Mouse (Mus musculus): ENCODE measurements around the gene Sh3d21. TPM values are rescaled to one million over a fixed set of nuclear protein-coding genes. Genes with fewer than 3 reads are reported as not detected.

Sh3d21 gene
- polyA plus RNA-seq, 1 experiment from 2014 or later: 9.2 TPM

DNA sequence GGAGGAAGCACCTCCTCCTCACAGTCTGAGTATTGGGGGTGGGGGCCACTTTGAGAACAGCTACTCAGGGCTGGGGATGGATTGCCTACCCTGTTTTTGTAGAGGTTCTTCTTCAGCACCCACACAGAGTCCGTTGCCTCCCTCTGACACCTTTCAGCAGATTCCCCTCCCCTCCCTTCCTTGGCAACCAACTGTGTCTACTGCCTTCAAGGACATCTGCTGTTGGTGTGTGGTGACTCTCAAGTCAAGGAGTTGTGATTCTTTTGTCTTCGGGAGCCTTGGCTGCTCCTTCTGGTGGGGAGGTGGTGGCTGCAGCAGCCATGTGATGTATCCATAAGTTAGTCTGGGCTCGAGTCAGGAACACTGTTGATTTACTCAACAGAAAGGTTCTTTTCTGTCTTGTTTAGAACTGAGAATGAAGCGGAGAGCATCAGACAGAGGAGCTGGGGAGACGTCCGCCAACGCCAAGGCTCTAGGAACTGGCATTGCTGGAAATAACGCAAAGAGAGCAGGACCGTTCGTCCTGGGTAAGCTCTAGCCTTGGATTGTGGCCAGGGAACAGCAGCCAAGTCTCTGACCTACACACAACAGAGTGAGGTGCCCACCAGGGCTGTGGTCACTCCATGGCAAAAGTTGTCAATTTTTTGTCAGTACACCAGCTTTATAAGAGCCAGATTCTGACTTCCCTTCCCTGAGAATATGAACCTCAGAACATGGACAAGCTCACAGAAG lies 39.8 kb downstream of the Sh3d21 start:
- 0 out of 2 replicates have a peak overlapping the region, but pooled peaks have one; percentile 3 for H3K27ac ChIP-seq (ENCODE audit: low read length)
- WGBS: 56% methylated on average over 10 of the region's 10 CpGs
- no peak for ATAC-seq (ENCODE audit: low read depth)

DNA sequence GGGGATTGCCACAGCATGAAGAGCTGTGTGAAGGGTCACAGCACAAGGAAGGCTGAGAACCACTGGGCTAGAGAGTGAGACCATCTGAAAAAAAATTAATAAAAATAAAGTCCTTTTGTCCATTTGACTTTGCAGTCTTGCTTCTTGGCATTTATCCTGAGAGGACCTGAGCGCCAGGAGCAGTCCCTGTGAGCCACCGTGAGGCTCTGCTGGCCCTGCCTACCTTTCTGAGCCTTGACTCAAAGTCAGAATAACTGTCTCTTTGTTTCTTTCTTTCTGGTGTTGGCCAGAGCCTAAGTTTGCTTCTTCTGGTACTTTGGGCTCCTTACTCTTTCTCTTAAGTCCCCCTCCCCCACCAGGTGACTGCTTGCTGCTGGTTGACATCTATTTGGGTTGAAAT lies 42.8 kb downstream of the Sh3d21 start:
- WGBS: 81% methylated on average over 2 of the region's 2 CpGs
- no peaks in the 10 kb centered on the region for H3K27me3 ChIP-seq (ENCODE audit: control insufficient read depth, insufficient read depth, low read depth, low read length)
- peaks cover 2% of the 10 kb centered on the region; the same call in 1 of the 2 replicates for H3K9me3 ChIP-seq (ENCODE audit: control insufficient read depth, low read length)
- no peak overlapping the region for H3K4me2 ChIP-seq (ENCODE audit: low read depth, low read length)
- H3K4me1 ChIP-seq (replicated peaks; ENCODE audit: control insufficient read depth, insufficient read depth, low read length): peaks cover 24% of the 10 kb centered on the region
- no peak overlapping the region for H3K9ac ChIP-seq (ENCODE audit: low read length)
- no peak overlapping the region for H3K4me3 ChIP-seq (ENCODE audit: low read length)
- ATAC-seq (ENCODE audit: low read depth): no peak
- peaks cover 23% of the 10 kb centered on the region for H3K36me3 ChIP-seq (ENCODE audit: control insufficient read depth, insufficient read depth, low read length)
- H3K27ac ChIP-seq (ENCODE audit: low read length): no peak overlapping the region

More for the DNA sequence above, 39.8 kb downstream of the Sh3d21 start:
- H3K9me3 ChIP-seq (ENCODE audit: control insufficient read depth, low read length): peaks cover 2% of the 10 kb centered on the region; the same call in 1 of the 2 replicates
- H3K36me3 ChIP-seq (ENCODE audit: control insufficient read depth, insufficient read depth, low read length): peaks cover 36% of the 10 kb centered on the region
- H3K4me1 ChIP-seq (replicated peaks; ENCODE audit: control insufficient read depth, insufficient read depth, low read length): peaks cover 7% of the 10 kb centered on the region; the same call in 1 of the 2 replicates
- no peak overlapping the region for H3K9ac ChIP-seq (ENCODE audit: low read length)
- H3K4me2 ChIP-seq (ENCODE audit: low read depth, low read length): no peak overlapping the region
- no peaks in the 10 kb centered on the region for H3K27me3 ChIP-seq (ENCODE audit: control insufficient read depth, insufficient read depth, low read depth, low read length)
- no peak overlapping the region for H3K4me3 ChIP-seq (ENCODE audit: low read length)

DNA sequence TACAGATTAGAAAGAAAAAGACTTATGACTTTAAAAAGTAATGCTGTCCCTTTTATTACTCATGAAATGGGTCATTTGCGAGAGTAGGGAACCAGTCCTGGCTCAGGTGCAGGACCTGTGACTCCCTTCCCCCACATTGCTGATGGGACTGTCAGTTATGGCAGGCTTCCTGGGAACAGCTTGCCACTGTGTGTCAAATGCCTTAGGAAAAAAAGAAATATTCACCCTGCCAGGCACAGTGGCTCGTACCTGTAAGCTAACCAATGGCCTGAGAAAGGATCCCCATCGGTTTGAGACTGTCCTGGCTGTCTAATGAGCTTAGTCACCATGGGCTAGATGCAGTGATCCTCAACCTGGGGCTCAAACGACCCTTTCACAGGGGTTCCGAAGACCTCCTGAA lies 43.2 kb downstream of the Sh3d21 start:
- no peak for ATAC-seq (ENCODE audit: low read depth)

DNA sequence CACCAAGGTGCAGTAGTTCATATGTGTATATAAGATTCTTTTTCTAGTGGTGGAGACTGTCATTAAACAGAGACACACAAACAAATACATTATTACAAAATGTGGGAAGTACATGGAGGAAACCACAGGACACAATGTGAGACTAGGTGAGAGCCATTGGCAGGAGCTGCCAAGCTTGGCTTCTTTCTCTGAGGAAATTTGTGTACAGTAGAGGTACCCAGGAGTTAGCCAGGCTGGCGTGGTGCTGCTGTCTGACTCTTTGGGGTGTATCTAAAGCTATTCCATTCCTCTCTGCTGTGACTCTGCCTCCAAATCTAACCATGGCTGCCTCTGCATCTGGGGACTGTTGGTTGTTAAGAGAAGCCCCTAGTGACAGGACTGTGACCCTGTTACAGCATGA lies 44.2 kb downstream of the Sh3d21 start:
- no peak overlapping the region for H3K4me2 ChIP-seq (ENCODE audit: low read depth, low read length)
- H3K9ac ChIP-seq (ENCODE audit: low read length): no peak overlapping the region
- WGBS: 65% methylated on average over 1 of the region's 1 CpGs
- H3K36me3 ChIP-seq (ENCODE audit: control insufficient read depth, insufficient read depth, low read length): peaks cover 13% of the 10 kb centered on the region
- H3K27ac ChIP-seq (ENCODE audit: low read length): no peak overlapping the region
- H3K4me1 ChIP-seq (replicated peaks; ENCODE audit: control insufficient read depth, insufficient read depth, low read length): peaks cover 26% of the 10 kb centered on the region
- no peak overlapping the region for H3K4me3 ChIP-seq (ENCODE audit: low read length)
- H3K27me3 ChIP-seq (ENCODE audit: control insufficient read depth, insufficient read depth, low read depth, low read length): no peaks in the 10 kb centered on the region
- peaks cover 2% of the 10 kb centered on the region; the same call in 1 of the 2 replicates for H3K9me3 ChIP-seq (ENCODE audit: control insufficient read depth, low read length)
- ATAC-seq (ENCODE audit: low read depth): no peak

More for the DNA sequence above, 43.2 kb downstream of the Sh3d21 start:
- no peak overlapping the region for H3K4me3 ChIP-seq (ENCODE audit: low read length)
- H3K9me3 ChIP-seq (ENCODE audit: control insufficient read depth, low read length): peaks cover 2% of the 10 kb centered on the region; the same call in 1 of the 2 replicates
- H3K9ac ChIP-seq (ENCODE audit: low read length): no peak overlapping the region
- 88% methylated on average over 5 of the region's 5 CpGs for WGBS
- H3K36me3 ChIP-seq (ENCODE audit: control insufficient read depth, insufficient read depth, low read length): peaks cover 21% of the 10 kb centered on the region
- no peak overlapping the region for H3K4me2 ChIP-seq (ENCODE audit: low read depth, low read length)
- no peaks in the 10 kb centered on the region for H3K27me3 ChIP-seq (ENCODE audit: control insufficient read depth, insufficient read depth, low read depth, low read length)
- peaks cover 26% of the 10 kb centered on the region for H3K4me1 ChIP-seq (replicated peaks; ENCODE audit: control insufficient read depth, insufficient read depth, low read length)
- H3K27ac ChIP-seq (ENCODE audit: low read length): no peak overlapping the region

DNA sequence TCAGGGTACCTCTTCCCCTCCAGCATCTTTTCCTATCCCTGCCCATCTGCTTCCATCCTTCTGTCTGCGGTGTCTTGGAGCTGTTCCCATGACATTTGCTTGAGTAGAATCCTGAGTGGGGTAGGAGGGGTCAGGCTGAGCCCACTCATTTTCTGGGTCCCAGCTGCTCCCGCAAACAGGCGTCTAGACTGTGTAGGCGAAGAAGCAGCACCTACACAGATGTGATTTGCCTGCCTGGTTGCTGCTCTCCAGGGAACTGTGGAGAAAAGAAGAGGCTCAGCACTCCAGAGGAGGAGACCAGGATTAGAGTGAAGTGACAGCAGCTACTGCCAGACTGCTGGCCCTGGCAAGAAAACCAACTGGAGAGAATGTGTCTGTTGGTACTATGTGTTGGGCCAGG lies 44.6 kb downstream of the Sh3d21 start:
- no peak for ATAC-seq (ENCODE audit: low read depth)
- Histone ChIP-seq H3K4me3 (ENCODE audit: low read length) (no peak overlapping the region), H3K9me3 (ENCODE audit: control insufficient read depth, low read length) (peaks cover 2% of the 10 kb centered on the region; the same call in 1 of the 2 replicates), H3K4me2 (ENCODE audit: low read depth, low read length) (no peak overlapping the region), H3K27me3 (ENCODE audit: control insufficient read depth, insufficient read depth, low read depth, low read length) (no peaks in the 10 kb centered on the region), H3K4me1 (replicated peaks; ENCODE audit: control insufficient read depth, insufficient read depth, low read length) (peaks cover 29% of the 10 kb centered on the region), H3K36me3 (ENCODE audit: control insufficient read depth, insufficient read depth, low read length) (peaks cover 13% of the 10 kb centered on the region), H3K9ac (ENCODE audit: low read length) (0 out of 2 replicates have a peak overlapping the region, but pooled peaks have one; percentile 6), H3K27ac (ENCODE audit: low read length) (no peak overlapping the region)
- WGBS: 74% methylated on average over 4 of the region's 4 CpGs

DNA sequence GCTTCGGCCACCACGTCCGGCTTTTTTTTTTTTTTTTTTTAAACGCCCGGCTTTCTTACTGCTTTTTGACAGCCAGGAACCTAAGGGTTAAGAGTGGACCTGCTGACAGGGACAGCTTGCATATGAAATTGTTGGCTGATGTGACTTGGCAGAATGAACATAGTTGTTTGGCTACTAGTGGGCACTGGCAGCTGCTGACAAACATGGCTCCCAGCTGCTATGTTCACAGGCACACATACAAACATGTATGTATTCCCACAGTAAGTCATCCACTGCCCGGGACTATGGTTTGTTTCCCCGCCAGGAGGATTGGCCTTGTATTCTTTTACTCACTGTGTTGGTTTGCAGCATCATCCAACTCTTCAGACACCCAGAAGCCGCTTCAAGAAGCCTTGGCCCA lies 46.2 kb downstream of the Sh3d21 start:
- WGBS: 60% methylated on average over 8 of the region's 8 CpGs
- H3K9me3 ChIP-seq (ENCODE audit: control insufficient read depth, low read length): peaks cover 2% of the 10 kb centered on the region; the same call in 1 of the 2 replicates
- no peak overlapping the region for H3K4me3 ChIP-seq (ENCODE audit: low read length)
- H3K27ac ChIP-seq (ENCODE audit: low read length): peak overlapping the region; percentile 28
- H3K27me3 ChIP-seq (ENCODE audit: control insufficient read depth, insufficient read depth, low read depth, low read length): no peaks in the 10 kb centered on the region
- H3K9ac ChIP-seq (ENCODE audit: low read length): no peak overlapping the region
- peaks cover 29% of the 10 kb centered on the region for H3K4me1 ChIP-seq (replicated peaks; ENCODE audit: control insufficient read depth, insufficient read depth, low read length)
- ATAC-seq (ENCODE audit: low read depth): no peak; the same call in 1 of the 2 replicates
- no peak overlapping the region for H3K4me2 ChIP-seq (ENCODE audit: low read depth, low read length)
- peaks cover 13% of the 10 kb centered on the region for H3K36me3 ChIP-seq (ENCODE audit: control insufficient read depth, insufficient read depth, low read length)

DNA sequence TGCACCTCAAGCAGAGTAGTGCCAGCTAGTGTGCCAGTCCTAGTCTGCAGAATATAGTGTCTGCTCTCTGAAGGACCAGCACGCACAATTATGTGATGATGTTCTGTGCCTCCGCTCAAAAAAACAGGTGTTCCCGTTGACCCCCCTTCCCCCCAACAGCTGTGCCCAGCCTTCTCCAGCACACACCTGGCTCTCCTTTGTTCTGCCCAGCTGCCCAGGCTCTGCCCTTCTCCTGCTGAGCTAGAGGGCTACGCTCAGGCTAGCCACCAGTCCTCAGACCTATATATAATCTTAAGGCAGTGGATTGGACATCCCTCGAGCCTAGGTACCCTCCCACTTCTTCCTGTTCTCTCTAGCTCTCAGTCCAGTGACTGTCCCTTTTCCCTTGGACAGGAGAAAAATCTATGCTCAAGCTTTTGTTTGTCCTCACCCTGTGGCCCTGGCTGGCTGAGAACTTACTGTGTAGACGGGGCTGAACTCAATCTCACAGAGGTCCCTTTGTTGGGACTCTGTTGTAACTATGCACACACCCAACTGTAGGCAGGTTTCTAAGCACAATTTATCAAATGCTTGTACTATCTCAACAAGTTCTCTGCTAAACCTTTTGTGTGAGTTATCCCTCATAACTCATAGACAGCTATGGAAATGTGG lies 47.3 kb downstream of the Sh3d21 start:
- Histone ChIP-seq H3K27ac (ENCODE audit: low read length) (peak overlapping the region; percentile 3; the same call in 1 of the 2 replicates), H3K36me3 (ENCODE audit: control insufficient read depth, insufficient read depth, low read length) (peaks cover 5% of the 10 kb centered on the region), H3K27me3 (ENCODE audit: control insufficient read depth, insufficient read depth, low read depth, low read length) (no peaks in the 10 kb centered on the region), H3K4me2 (ENCODE audit: low read depth, low read length) (no peak overlapping the region), H3K9ac (ENCODE audit: low read length) (no peak overlapping the region), H3K9me3 (ENCODE audit: control insufficient read depth, low read length) (no peaks in the 10 kb centered on the region), H3K4me1 (replicated peaks; ENCODE audit: control insufficient read depth, insufficient read depth, low read length) (peaks cover 38% of the 10 kb centered on the region), H3K4me3 (ENCODE audit: low read length) (no peak overlapping the region)
- ATAC-seq (ENCODE audit: low read depth): no peak; the same call in 1 of the 2 replicates
- 52% methylated on average over 6 of the region's 6 CpGs for WGBS

DNA sequence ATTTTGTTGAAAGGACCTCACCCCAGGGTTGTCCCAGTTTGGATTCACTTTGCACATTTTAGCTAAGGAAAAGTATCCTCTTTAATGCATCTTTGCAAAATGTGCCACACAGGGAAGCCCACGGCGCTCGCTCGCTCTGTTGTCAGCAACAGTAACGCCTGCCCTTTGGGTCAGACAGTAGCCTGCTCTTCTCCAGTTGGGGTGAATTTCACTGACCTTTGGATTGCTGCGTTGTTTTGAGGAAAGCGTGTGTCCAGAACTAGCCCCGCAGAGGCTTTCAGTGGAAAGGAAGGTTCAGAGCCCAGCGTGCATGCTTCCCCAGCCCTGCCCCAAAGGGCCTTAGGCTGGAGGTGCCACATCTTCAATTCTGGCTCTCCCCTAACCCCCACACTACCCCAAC lies 47.9 kb downstream of the Sh3d21 start:
- no peak for ATAC-seq (ENCODE audit: low read depth)
- Histone ChIP-seq H3K4me2 (ENCODE audit: low read depth, low read length) (no peak overlapping the region), H3K27me3 (ENCODE audit: control insufficient read depth, insufficient read depth, low read depth, low read length) (no peaks in the 10 kb centered on the region), H3K4me1 (replicated peaks; ENCODE audit: control insufficient read depth, insufficient read depth, low read length) (peaks cover 44% of the 10 kb centered on the region), H3K9me3 (ENCODE audit: control insufficient read depth, low read length) (no peaks in the 10 kb centered on the region), H3K4me3 (ENCODE audit: low read length) (no peak overlapping the region), H3K27ac (ENCODE audit: low read length) (no peak overlapping the region; the same call in 1 of the 2 replicates), H3K36me3 (ENCODE audit: control insufficient read depth, insufficient read depth, low read length) (no peaks in the 10 kb centered on the region), H3K9ac (ENCODE audit: low read length) (no peak overlapping the region)
- WGBS: 76% methylated on average over 9 of the region's 9 CpGs

DNA sequence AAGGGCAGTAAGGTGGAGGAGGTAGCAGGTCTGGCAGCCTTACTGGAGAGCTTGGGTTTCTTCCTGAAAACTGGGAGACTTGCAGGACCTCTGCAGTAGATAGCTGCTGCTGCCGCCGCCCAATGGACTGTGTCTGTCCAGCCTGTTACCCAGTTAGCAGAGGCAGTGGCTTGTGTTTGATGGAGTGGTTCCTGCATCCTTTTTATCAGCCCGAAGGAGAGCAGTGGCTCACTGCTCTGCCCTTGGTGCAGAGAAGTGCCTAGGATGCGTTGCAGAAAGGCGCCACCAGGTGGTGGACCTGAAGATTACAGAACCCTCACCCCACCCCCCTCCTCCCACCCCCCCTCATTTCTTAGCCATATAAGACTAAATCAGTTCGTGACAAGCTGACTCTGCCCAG lies 49.3 kb downstream of the Sh3d21 start:
- Histone ChIP-seq H3K9me3 (ENCODE audit: control insufficient read depth, low read length) (no peaks in the 10 kb centered on the region), H3K36me3 (ENCODE audit: control insufficient read depth, insufficient read depth, low read length) (no peaks in the 10 kb centered on the region), H3K9ac (ENCODE audit: low read length) (no peak overlapping the region), H3K4me2 (ENCODE audit: low read depth, low read length) (no peak overlapping the region), H3K27me3 (ENCODE audit: control insufficient read depth, insufficient read depth, low read depth, low read length) (no peaks in the 10 kb centered on the region), H3K27ac (ENCODE audit: low read length) (no peak overlapping the region), H3K4me3 (ENCODE audit: low read length) (no peak overlapping the region), H3K4me1 (replicated peaks; ENCODE audit: control insufficient read depth, insufficient read depth, low read length) (peaks cover 58% of the 10 kb centered on the region)
- whole genome bisulfite sequencing: 10% methylated on average over 6 of the region's 6 CpGs
- no peak for ATAC-seq (ENCODE audit: low read depth)

All from lung, embryonic 16.5 days (tissue).